Comparison of ENCODE assay signal across 21 mouse cellular contexts in the genomic region with DNA sequence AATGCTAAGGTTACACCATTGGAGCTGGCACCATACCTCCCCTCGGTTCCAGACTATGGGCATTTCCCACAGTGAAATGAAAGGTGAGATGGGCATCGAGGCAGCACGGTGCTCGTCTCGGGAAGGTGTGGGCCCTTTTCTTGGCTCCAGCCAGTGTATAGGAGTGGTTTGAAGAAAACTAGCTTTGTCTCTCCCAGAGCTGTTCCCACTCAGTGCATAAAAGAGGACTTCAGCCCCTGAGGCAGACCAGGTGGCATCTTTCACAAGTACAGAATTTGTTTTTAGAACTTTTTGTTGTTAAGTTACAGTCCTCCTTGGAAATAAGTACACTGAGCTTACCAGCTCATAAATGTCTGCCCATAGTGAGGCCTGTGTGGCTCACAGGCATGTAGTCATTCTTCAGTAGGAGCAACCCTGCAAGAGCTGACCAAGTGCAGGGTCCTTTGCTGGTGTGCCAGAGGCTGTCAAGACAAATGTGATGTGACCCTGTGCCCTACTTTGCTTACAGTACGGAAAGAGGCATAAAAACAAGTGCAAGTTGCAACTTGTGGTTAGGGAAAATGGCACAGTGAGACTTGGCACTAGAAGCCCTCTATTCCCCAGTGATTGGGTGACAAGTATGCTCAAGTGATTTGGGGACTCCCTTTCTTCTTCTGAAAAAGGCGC.
DNase-seq lines count a peak whose midpoint lies in the region; ATAC-seq lines count a peak whose summit lies in the region.
"Had no signal": no experiment of that assay in that cellular context is flagged by ENCODE, and none has a peak within 500 bp of the region (broad histone marks: within the 10 kb centered on the region; RNA-seq: fewer than 3 reads in every experiment).

No protein-coding gene starts in this region.

- no peak overlapping the region for H3K4me3 ChIP-seq in lung, embryonic 16.5 days (ENCODE audit: low read length)
- no peak overlapping the region for H3K4me3 ChIP-seq in embryonic facial prominence, embryonic 14.5 days (ENCODE audit: low read depth, low read length)
- H3K4me3 ChIP-seq in limb, embryonic 15.5 days, result no peak overlapping the region
- H3K4me3 ChIP-seq: heart, adult 2 months; limb, embryonic 13.5 days had no signal

- peaks cover 4% of the 10 kb centered on the region for H3K4me1 ChIP-seq in lung, embryonic 16.5 days (replicated peaks; ENCODE audit: control insufficient read depth, insufficient read depth, low read length)
- no peaks in the 10 kb centered on the region; the same call in 1 of the 2 replicates for H3K4me1 ChIP-seq in embryonic facial prominence, embryonic 14.5 days (ENCODE audit: control insufficient read depth, insufficient read depth, low read length)
- peaks cover 8% of the 10 kb centered on the region for H3K4me1 ChIP-seq in limb, embryonic 15.5 days

- H3K36me3 ChIP-seq in lung, embryonic 16.5 days (ENCODE audit: control insufficient read depth, insufficient read depth, low read length), result no peaks in the 10 kb centered on the region
- no peaks in the 10 kb centered on the region for H3K36me3 ChIP-seq in embryonic facial prominence, embryonic 14.5 days (ENCODE audit: control insufficient read depth, insufficient read depth, low read length)
- H3K36me3 ChIP-seq in limb, embryonic 15.5 days, result no peaks in the 10 kb centered on the region
- H3K36me3 ChIP-seq: limb, embryonic 13.5 days had no signal

- ATAC-seq in frontal cortex, adult (ENCODE audit: low TSS enrichment), result peak; percentile 67
- no peak for ATAC-seq in lung, embryonic 16.5 days (ENCODE audit: low read depth)
- ATAC-seq in embryonic facial prominence, embryonic 14.5 days (ENCODE audit: low read depth), result peak; percentile 70
- ATAC-seq in limb, embryonic 15.5 days (ENCODE audit: insufficient number of reproducible peaks, low FRiP score, low TSS enrichment, low read depth), result no peak
- ATAC-seq: forebrain, embryonic 16.5 days; hindbrain, embryonic 16.5 days; liver, postnatal 0 days; midbrain, embryonic 16.5 days had no signal

- H3K9me3 ChIP-seq in lung, embryonic 16.5 days (ENCODE audit: control insufficient read depth, low read length), result no peaks in the 10 kb centered on the region
- H3K9me3 ChIP-seq in embryonic facial prominence, embryonic 14.5 days (ENCODE audit: control insufficient read depth, low read length), result no peaks in the 10 kb centered on the region
- H3K9me3 ChIP-seq in limb, embryonic 15.5 days, result no peaks in the 10 kb centered on the region
- H3K9me3 ChIP-seq: limb, embryonic 13.5 days had no signal

- H3K4me2 ChIP-seq in lung, embryonic 16.5 days (ENCODE audit: low read depth, low read length), result no peak overlapping the region
- no peak overlapping the region for H3K4me2 ChIP-seq in embryonic facial prominence, embryonic 14.5 days (ENCODE audit: low read depth, low read length)
- no peak overlapping the region for H3K4me2 ChIP-seq in limb, embryonic 15.5 days
- H3K4me2 ChIP-seq: limb, embryonic 13.5 days had no signal

- DNase-seq in frontal cortex, postnatal 25 days (ENCODE audit: low spot score in 2 of 2), result no peak
- no peak for DNase-seq in lung, adult 18-20 months
- no peak for DNase-seq in embryonic facial prominence, embryonic 14.5 days (ENCODE audit: low spot score)
- DNase-seq in left cerebral cortex, adult 8-10 months (ENCODE audit: low spot score in 2 of 2), result no peak
- DNase-seq in liver, result no peak
- DNase-seq: cerebellum, adult 8-10 months; gastrocnemius, postnatal 10 days; heart, adult 2 months; heart, postnatal 4 days; kidney, adult 9 months; liver, postnatal 0 days; right cerebral cortex, postnatal 25 days; thymus, postnatal 36 days had no signal

- no peaks in the 10 kb centered on the region for H3K27me3 ChIP-seq in lung, embryonic 16.5 days (ENCODE audit: control insufficient read depth, insufficient read depth, low read depth, low read length)
- no peaks in the 10 kb centered on the region for H3K27me3 ChIP-seq in embryonic facial prominence, embryonic 14.5 days (replicated peaks; ENCODE audit: control insufficient read depth, insufficient read depth, low read length)
- H3K27me3 ChIP-seq in limb, embryonic 15.5 days, result no peaks in the 10 kb centered on the region
- H3K27me3 ChIP-seq: CH12.LX; limb, embryonic 13.5 days had no signal

- H3K27ac ChIP-seq in lung, embryonic 16.5 days (ENCODE audit: low read length), result peak overlapping the region; percentile 67
- H3K27ac ChIP-seq in embryonic facial prominence, embryonic 14.5 days (replicated peaks; ENCODE audit: low read depth, low read length), result peak overlapping the region; percentile 46
- H3K27ac ChIP-seq in limb, embryonic 15.5 days, result peak overlapping the region; percentile 58
- H3K27ac ChIP-seq: heart, adult 2 months had no signal

- no peak overlapping the region for H3K9ac ChIP-seq in lung, embryonic 16.5 days (ENCODE audit: low read length)
- H3K9ac ChIP-seq in embryonic facial prominence, embryonic 14.5 days (ENCODE audit: low read depth, low read length), result no peak overlapping the region
- H3K9ac ChIP-seq in limb, embryonic 15.5 days, result no peak overlapping the region
- H3K9ac ChIP-seq: limb, embryonic 13.5 days; liver, postnatal 0 days had no signal

- 77% methylated on average over 7 of the region's 7 CpGs for WGBS in lung, embryonic 16.5 days
- WGBS in embryonic facial prominence, embryonic 14.5 days, result 61% methylated on average over 7 of the region's 7 CpGs
- 42% methylated on average over 7 of the region's 7 CpGs for WGBS in limb, embryonic 15.5 days

Comparison
In these comparisons a context has a peak if more than half of its experiments do, and no peak if none do; other contexts are left out.
1. ATAC-seq: peak in frontal cortex, adult (single experiment) and embryonic facial prominence, embryonic 14.5 days (single experiment); none in lung, embryonic 16.5 days (single experiment) and limb, embryonic 15.5 days (single experiment).
2. Peak in every context shown above with its lines, with median percentiles within 50 percentile points of each other: H3K27ac ChIP-seq.